Mouse (Mus musculus) ovary, postnatal 14 days (tissue): ENCODE results near the gene Aldh16a1.
A peak's percentile ranks its signal among the peaks of the same experiment; 100 is the strongest.
"Not testable (repeated sequence)": the region's sequence is repeated elsewhere in the genome, so short reads cannot be mapped to it uniquely, and the experiment has no call there.

ENCODE experiments used
- DNase-seq: peaks from one replicate; pipeline ENCODE4 v3.0.0; 2022; ENCODE audit warnings: low spot score

The Aldh16a1 gene

GRCm38 (mm10) chr7:45179469-45179868, 25.1 kb upstream of the Aldh16a1 start, which contains the start of gene Gfy:
Gene Gfy, minus strand, starts transcription at chr7:45179569.
- DNase-seq, result no peak

GRCm38 (mm10) chr7:45178550-45178949, 24.2 kb upstream of the Aldh16a1 start:
- no peak for DNase-seq

GRCm38 (mm10) chr7:45176356-45176755, 22.0 kb upstream of the Aldh16a1 start:
- no peak for DNase-seq

- DNase-seq, result no peak
These were observed 21.5 kb upstream of the Aldh16a1 start for GRCm38 (mm10) chr7:45175929-45176328.

GRCm38 (mm10) chr7:45175398-45175797, 21.0 kb upstream of the Aldh16a1 start:
- DNase-seq, result no peak

GRCm38 (mm10) chr7:45174567-45175280, 20.3 kb upstream of the Aldh16a1 start:
- no peak for DNase-seq

GRCm38 (mm10) chr7:45173772-45174171, 19.4 kb upstream of the Aldh16a1 start:
- DNase-seq, result not testable (repeated sequence)

GRCm38 (mm10) chr7:45172974-45173373, 18.6 kb upstream of the Aldh16a1 start:
- no peak for DNase-seq

GRCm38 (mm10) chr7:45169495-45169894, 15.1 kb upstream of the Aldh16a1 start:
- no peak for DNase-seq

- no peak for DNase-seq
These were observed 14.3 kb upstream of the Aldh16a1 start for GRCm38 (mm10) chr7:45168656-45169055.

GRCm38 (mm10) chr7:45167761-45168445, 13.5 kb upstream of the Aldh16a1 start:
- no peak for DNase-seq

GRCm38 (mm10) chr7:45166950-45167401, 12.6 kb upstream of the Aldh16a1 start:
- no peak for DNase-seq

GRCm38 (mm10) chr7:45165701-45166100, 11.3 kb upstream of the Aldh16a1 start:
- no peak for DNase-seq

- DNase-seq, result no peak
These were observed 10.4 kb upstream of the Aldh16a1 start for GRCm38 (mm10) chr7:45164833-45165232.

GRCm38 (mm10) chr7:45163735-45164490, 9.5 kb upstream of the Aldh16a1 start, which contains the start of gene Slc17a7:
Gene Slc17a7, plus strand, starts transcription at chr7:45163949.
- no peak for DNase-seq

GRCm38 (mm10) chr7:45162996-45163615, 8.7 kb upstream of the Aldh16a1 start:
- DNase-seq, result no peak

GRCm38 (mm10) chr7:45162551-45162950, 8.2 kb upstream of the Aldh16a1 start:
- DNase-seq, result no peak

- peak; percentile 88 for DNase-seq
These were observed 7.5 kb upstream of the Aldh16a1 start for GRCm38 (mm10) chr7:45161612-45162473.

- DNase-seq, result no peak
These were observed 6.5 kb upstream of the Aldh16a1 start for GRCm38 (mm10) chr7:45160866-45161265.

GRCm38 (mm10) chr7:45160316-45160800, 6.0 kb upstream of the Aldh16a1 start:
- no peak for DNase-seq

GRCm38 (mm10) chr7:45158991-45159390, 4.6 kb upstream of the Aldh16a1 start:
- DNase-seq, result no peak
